Mouse (Mus musculus): ENCODE measurements around the gene Cnot3. TPM values are rescaled to one million over a fixed set of nuclear protein-coding genes. Genes with fewer than 3 reads are reported as not detected.

Cnot3 gene
- polyA plus RNA-seq, 1 experiment: 112 TPM

DNA sequence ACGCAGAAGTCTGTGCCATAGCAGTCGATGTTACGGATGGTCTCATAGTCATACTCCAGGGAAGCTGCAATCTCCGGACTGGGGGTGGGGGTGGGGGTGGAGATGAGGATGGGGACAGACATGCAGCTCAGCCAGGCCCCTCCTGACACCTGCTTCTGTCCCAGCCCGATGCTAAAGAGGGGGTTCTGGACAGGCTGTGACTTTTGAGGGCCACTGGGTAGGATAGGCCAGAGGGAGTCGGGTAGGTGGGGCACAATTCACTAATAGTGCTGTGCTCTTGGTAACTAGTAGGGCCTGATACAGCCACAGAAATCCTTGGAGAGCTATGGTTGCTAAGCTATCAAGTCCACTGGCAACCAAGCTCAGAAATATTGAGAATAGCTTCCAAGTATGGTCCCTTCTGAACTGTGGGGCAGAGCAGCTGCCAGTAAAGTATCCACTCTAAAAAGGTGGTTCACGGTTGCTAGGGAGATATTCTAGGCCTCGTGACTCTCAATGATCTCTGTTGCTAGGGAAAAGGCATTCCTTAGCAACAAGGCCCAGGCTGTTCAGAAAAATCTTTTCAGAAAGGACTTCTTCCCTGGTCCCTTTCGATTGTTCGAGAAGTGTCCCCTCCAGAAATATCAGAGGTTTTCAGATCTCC is 39.0 kb downstream of the Cnot3 start:
- TF ChIP-seq CTCF (IDR thresholded peaks at IDR 0.05; ENCODE audit: control insufficient read depth, insufficient read depth, low read length) (no peak), POLR2A (IDR thresholded peaks at IDR 0.05; ENCODE audit: borderline replicate concordance, control insufficient read depth, low read depth, low read length) (no peak)
- WGBS: 87% methylated on average over 10 of the region's 10 CpGs
- no peak overlapping the region for H3K27ac ChIP-seq (ENCODE audit: control insufficient read depth, insufficient read depth, low read depth, low read length, poor library complexity)
- H3K4me1 ChIP-seq (ENCODE audit: control insufficient read depth, insufficient read depth, low read length): no peaks in the 10 kb centered on the region
- no peak overlapping the region for H3K4me3 ChIP-seq (replicated peaks; ENCODE audit: control insufficient read depth, low read depth, low read length)

DNA sequence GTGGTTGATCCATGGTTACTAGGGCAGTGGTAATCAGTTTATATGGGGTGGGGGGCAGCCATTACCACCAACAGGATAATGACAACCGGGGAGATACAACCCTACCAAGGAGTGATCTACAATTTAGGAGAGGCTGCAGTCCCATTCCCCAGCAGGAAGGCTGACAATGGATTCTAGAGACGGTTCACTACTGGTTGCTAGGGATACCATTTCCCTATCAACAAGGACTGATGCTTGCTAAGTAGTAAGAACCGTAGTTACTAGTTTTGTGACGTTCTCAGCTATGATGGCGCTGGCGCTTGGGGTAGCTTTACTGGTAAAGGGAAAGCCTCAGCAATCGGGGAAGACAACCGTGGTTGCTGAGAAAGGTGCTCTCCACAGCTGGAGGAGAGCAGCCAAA is 39.6 kb downstream of the Cnot3 start:
- TF ChIP-seq POLR2A (IDR thresholded peaks at IDR 0.05; ENCODE audit: borderline replicate concordance, control insufficient read depth, low read depth, low read length) (no peak), CTCF (IDR thresholded peaks at IDR 0.05; ENCODE audit: control insufficient read depth, insufficient read depth, low read length) (no peak)
- Histone ChIP-seq H3K4me3 (replicated peaks; ENCODE audit: control insufficient read depth, low read depth, low read length) (no peak overlapping the region), H3K27ac (ENCODE audit: control insufficient read depth, insufficient read depth, low read depth, low read length, poor library complexity) (no peak overlapping the region), H3K4me1 (ENCODE audit: control insufficient read depth, insufficient read depth, low read length) (no peaks in the 10 kb centered on the region)
- 89% methylated on average over 8 of the region's 8 CpGs for WGBS

DNA sequence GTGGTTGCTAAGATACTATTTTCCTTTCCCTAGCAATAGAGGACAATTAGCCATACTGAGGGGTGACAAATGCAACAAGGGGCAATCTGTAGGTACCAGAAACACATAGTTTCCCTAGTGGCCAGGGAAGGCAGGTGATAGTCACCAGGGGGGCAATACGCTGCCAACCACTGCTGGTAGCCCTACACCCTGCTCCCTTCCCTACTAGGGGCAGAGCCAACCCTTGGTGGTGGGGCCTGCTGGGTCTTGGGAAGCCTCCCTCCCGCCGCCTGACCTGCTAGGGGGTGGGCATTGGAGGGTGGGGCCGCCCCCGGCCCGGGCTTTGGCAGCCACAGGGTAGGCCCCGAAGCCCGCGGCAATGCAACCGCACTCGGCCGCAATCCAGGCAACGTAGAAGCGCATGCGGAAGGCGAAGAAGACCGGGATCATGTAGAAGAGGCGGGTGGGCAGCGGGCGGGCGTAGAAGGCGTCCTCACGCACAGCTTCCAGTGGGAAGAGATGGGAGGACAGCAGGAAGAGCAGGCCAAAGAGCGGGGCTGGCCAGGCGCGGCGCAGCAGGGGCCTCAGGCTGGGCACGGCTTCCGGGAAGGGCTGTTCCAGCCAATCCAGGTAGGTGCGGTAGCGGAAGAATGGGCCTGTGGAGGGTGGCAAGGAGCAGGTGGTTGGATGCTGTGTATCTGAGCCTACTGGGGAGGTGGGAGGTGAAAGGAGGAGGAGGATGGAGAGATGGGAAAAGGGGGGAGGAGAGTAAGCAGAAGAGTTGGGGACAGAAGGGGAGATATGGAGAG is 40.5 kb downstream of the Cnot3 start:
- Histone ChIP-seq H3K4me3 (replicated peaks; ENCODE audit: control insufficient read depth, low read depth, low read length) (no peak overlapping the region), H3K27ac (ENCODE audit: control insufficient read depth, insufficient read depth, low read depth, low read length, poor library complexity) (no peak overlapping the region), H3K4me1 (ENCODE audit: control insufficient read depth, insufficient read depth, low read length) (no peaks in the 10 kb centered on the region)
- TF ChIP-seq CTCF (IDR thresholded peaks at IDR 0.05; ENCODE audit: control insufficient read depth, insufficient read depth, low read length) (no peak), POLR2A (IDR thresholded peaks at IDR 0.05; ENCODE audit: borderline replicate concordance, control insufficient read depth, low read depth, low read length) (no peak)
- 90% methylated on average over 31 of the region's 31 CpGs for WGBS

GRCm38 (mm10) chr7:3691919-3692318 is 46.9 kb downstream of the Cnot3 start:
- no peaks in the 10 kb centered on the region for H3K4me1 ChIP-seq (ENCODE audit: control insufficient read depth, insufficient read depth, low read length)
- peak overlapping the region; percentile 9; the same call in 1 of the 2 replicates for H3K27ac ChIP-seq (ENCODE audit: control insufficient read depth, insufficient read depth, low read depth, low read length, poor library complexity)
- H3K4me3 ChIP-seq (replicated peaks; ENCODE audit: control insufficient read depth, low read depth, low read length): peak overlapping the region; percentile 75
- no peak for TF ChIP-seq CTCF (IDR thresholded peaks at IDR 0.05; ENCODE audit: control insufficient read depth, insufficient read depth, low read length)
- no peak for TF ChIP-seq POLR2A (IDR thresholded peaks at IDR 0.05; ENCODE audit: borderline replicate concordance, control insufficient read depth, low read depth, low read length)
- WGBS: 8% methylated on average over 3 of the region's 3 CpGs

GRCm38 (mm10) chr7:3692382-3692986 is 47.4 kb downstream of the Cnot3 start, which contains the start of gene Tsen34:
TSS of gene Tsen34 (plus strand) at chr7:3692863.
- Histone ChIP-seq H3K4me1 (ENCODE audit: control insufficient read depth, insufficient read depth, low read length) (no peaks in the 10 kb centered on the region), H3K27ac (ENCODE audit: control insufficient read depth, insufficient read depth, low read depth, low read length, poor library complexity) (peak within 1 kb of the TSS; percentile 85), H3K4me3 (replicated peaks; ENCODE audit: control insufficient read depth, low read depth, low read length) (peak within 1 kb of the TSS; percentile 75)
- WGBS: under 1% methylated on average over 49 of the region's 49 CpGs
- TF ChIP-seq CTCF (IDR thresholded peaks at IDR 0.05; ENCODE audit: control insufficient read depth, insufficient read depth, low read length) (0 out of 2 replicates have a peak, but pooled peaks have one; percentile 23), POLR2A (IDR thresholded peaks at IDR 0.05; ENCODE audit: borderline replicate concordance, control insufficient read depth, low read depth, low read length) (peak; percentile 52; the same call in 1 of the 2 replicates)

DNA sequence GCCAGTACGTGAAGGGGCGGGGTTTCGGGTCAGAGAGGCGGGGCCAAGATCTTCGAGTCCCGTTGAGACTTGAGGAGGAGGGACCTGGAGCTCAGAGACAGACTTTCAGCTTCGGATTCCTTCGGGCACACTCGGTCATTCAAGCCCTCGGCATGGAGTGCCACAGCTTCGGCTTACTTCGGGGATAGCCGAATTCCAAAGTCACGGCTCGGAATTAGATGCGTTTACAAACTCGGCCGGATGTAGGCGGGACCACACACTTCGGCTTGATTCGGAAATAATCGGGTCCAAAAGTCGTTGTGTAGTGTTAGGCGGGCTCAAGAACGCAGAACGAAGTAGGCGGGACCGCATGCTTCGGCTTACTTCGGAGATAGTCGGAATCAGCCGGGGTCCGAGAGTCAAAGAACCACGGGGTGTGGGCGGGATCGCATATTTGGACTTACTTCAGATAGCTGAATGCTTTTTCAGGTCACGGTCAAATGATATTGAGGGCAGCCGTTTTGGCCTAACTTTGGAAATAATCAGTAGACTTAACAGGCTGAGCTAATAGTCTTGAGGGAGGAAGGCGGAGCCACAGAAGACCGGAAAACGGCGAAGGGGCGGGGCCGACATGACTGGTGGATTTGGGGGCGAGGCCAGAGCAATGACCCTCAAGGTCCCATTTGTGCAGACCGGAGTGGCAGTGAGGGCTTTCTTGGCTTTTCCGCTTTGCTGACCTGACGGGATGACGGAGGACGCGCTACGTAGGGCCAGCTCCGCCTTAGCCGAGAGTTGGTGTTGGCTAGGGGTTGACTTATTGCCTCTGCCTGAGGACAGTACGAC is 48.1 kb downstream of the Cnot3 start, which contains the start of gene Mboat7:
TSS of gene Mboat7 (minus strand) at position 537 of the 822 bp plus-strand sequence.
- WGBS: under 1% methylated on average over 55 of the region's 55 CpGs
- Histone ChIP-seq H3K4me1 (ENCODE audit: control insufficient read depth, insufficient read depth, low read length) (no peaks in the 10 kb centered on the region), H3K27ac (ENCODE audit: control insufficient read depth, insufficient read depth, low read depth, low read length, poor library complexity) (peak within 1 kb of the TSS; percentile 85), H3K4me3 (replicated peaks; ENCODE audit: control insufficient read depth, low read depth, low read length) (peak within 1 kb of the TSS; percentile 75)
- peak; percentile 78 for TF ChIP-seq POLR2A (IDR thresholded peaks at IDR 0.05; ENCODE audit: borderline replicate concordance, control insufficient read depth, low read depth, low read length)
- no peak for TF ChIP-seq CTCF (IDR thresholded peaks at IDR 0.05; ENCODE audit: control insufficient read depth, insufficient read depth, low read length)

- Histone ChIP-seq H3K4me1 (ENCODE audit: control insufficient read depth, insufficient read depth, low read length) (no peaks in the 10 kb centered on the region), H3K4me3 (replicated peaks; ENCODE audit: control insufficient read depth, low read depth, low read length) (peak overlapping the region; percentile 75), H3K27ac (ENCODE audit: control insufficient read depth, insufficient read depth, low read depth, low read length, poor library complexity) (peak overlapping the region; percentile 85)
- WGBS: under 1% methylated on average over 18 of the region's 18 CpGs
- no peak for TF ChIP-seq CTCF (IDR thresholded peaks at IDR 0.05; ENCODE audit: control insufficient read depth, insufficient read depth, low read length)
- TF ChIP-seq POLR2A (IDR thresholded peaks at IDR 0.05; ENCODE audit: borderline replicate concordance, control insufficient read depth, low read depth, low read length): no peak
These were observed 48.7 kb downstream of the Cnot3 start for GRCm38 (mm10) chr7:3693809-3694075.

Measured in bone marrow, adult 2 months (tissue).